Mouse (Mus musculus) lung, postnatal 0 days (tissue): Measurements from ENCODE around the gene Palld. TPM values are rescaled to one million over a fixed set of nuclear protein-coding genes. Genes with fewer than 3 reads are reported as not detected.
A peak's percentile ranks its signal among the peaks of the same experiment; 100 is the strongest.

ENCODE experiments used
- ATAC-seq: fragments of 200-750 bp; cut with Nextera tagmentation; 2 replicates; pipeline ENCODE4 v1.8.0; 2017; ENCODE audit warnings: moderate library complexity
- DNase-seq: peaks from one replicate; pipeline ENCODE4 v3.0.0-alpha.2; 2016; ENCODE audit warnings: low spot score
- H3K27ac ChIP-seq: fragments of 300-500 bp; sonication (generic); 2 replicates; pipeline ENCODE4 v1.5.1; 2014; ENCODE audit warnings: antibody characterized with exemption, mild to moderate bottlenecking, low read length, mixed read lengths
- H3K27me3 ChIP-seq: fragments of 300-500 bp; sonication (generic); replicated peaks from 2 replicates; pipeline ENCODE4 v1.6.1; 2014; ENCODE audit warnings: low read length, mixed read lengths; ENCODE audit not compliant: insufficient read depth
- H3K36me3 ChIP-seq: fragments of 300-500 bp; sonication (generic); 2 replicates; pipeline ENCODE4 v1.6.1; 2014; ENCODE audit warnings: low read length, mixed read lengths; ENCODE audit not compliant: insufficient read depth
- H3K4me1 ChIP-seq: fragments of 300-500 bp; sonication (generic); 2 replicates; pipeline ENCODE4 v1.6.1; 2014; ENCODE audit warnings: antibody characterized with exemption, low read depth, low read length, mixed read lengths; ENCODE audit not compliant: insufficient read depth
- H3K4me2 ChIP-seq: fragments of 300-500 bp; sonication (generic); replicated peaks from 2 replicates; pipeline ENCODE4 v1.6.1; 2014; ENCODE audit warnings: low read depth, mild to moderate bottlenecking, low read length, moderate library complexity, mixed read lengths
- H3K4me3 ChIP-seq: fragments of 300-500 bp; sonication (generic); 2 replicates; pipeline ENCODE4 v1.5.1; 2014; ENCODE audit warnings: low read depth, low read length
- H3K9ac ChIP-seq: fragments of 300-500 bp; sonication (generic); replicated peaks from 2 replicates; pipeline ENCODE4 v1.6.1; 2014; ENCODE audit warnings: low read depth, mild to moderate bottlenecking
- H3K9me3 ChIP-seq: fragments of 300-500 bp; sonication (generic); 2 replicates; pipeline ENCODE4 v1.6.1; 2016; ENCODE audit warnings: low read length, mixed read lengths
- CTCF ChIP-seq: IDR thresholded peaks from 2 replicates; pipeline ENCODE4 v1.5.1; 2016; ENCODE audit warnings: antibody characterized with exemption, mild to moderate bottlenecking
- EP300 ChIP-seq: IDR thresholded peaks from 2 replicates; pipeline ENCODE4 v1.6.1; 2016; ENCODE audit warnings: antibody characterized with exemption, mild to moderate bottlenecking, control low read depth
- WGBS: fragments of 180-500 bp; shearing (Covaris S2); extraction: QIAGEN DNeasy Blood & Tissue Kit; methylation state at CpG from one replicate; pipeline ENCODE4 v1.1.7; 2014; 5-methylcytosine and 5-hydroxymethylcytosine counted together
- polyA plus RNA-seq: library from polyadenylated mRNA; unstranded; fragments of >200 nt; fragmentation: Nextera tagmentation; extraction: Ambion mirVana; gene quantifications from 2 replicates; pipeline ENCODE4 v1.2.1, GENCODE M21; 2015

Palld gene
- polyA plus RNA-seq, 1 experiment from 2014 or later: 130 TPM

- no peak for TF ChIP-seq CTCF
- Histone ChIP-seq H3K4me2 (no peak overlapping the region), H3K36me3 (no peaks in the 10 kb centered on the region), H3K4me3 (no peak overlapping the region), H3K27ac (no peak overlapping the region), H3K4me1 (0 out of 2 replicates have a peak, but pooled peaks cover 4% of the 10 kb centered on the region), H3K9me3 (no peaks in the 10 kb centered on the region), H3K9ac (no peak overlapping the region), H3K27me3 (no peaks in the 10 kb centered on the region)
- peak; percentile 52 for DNase-seq
- ATAC-seq: peak; percentile 52
- 62% methylated on average over 5 of the region's 5 CpGs for WGBS
Observed at GRCm38 (mm10) chr8:61584714-61585383, 317.6 kb downstream of the Palld start.

GRCm38 (mm10) chr8:61582547-61582946 lies 319.9 kb downstream of the Palld start:
- TF ChIP-seq CTCF: no peak
- no peak for TF ChIP-seq EP300
- H3K4me3 ChIP-seq: no peak overlapping the region
- no peaks in the 10 kb centered on the region for H3K9me3 ChIP-seq
- 62% methylated on average over 8 of the region's 8 CpGs for WGBS
- H3K9ac ChIP-seq: no peak overlapping the region
- no peak for ATAC-seq
- H3K4me1 ChIP-seq: 0 out of 2 replicates have a peak, but pooled peaks cover 4% of the 10 kb centered on the region
- no peak overlapping the region for H3K4me2 ChIP-seq
- no peak overlapping the region for H3K27ac ChIP-seq
- no peak for DNase-seq
- no peaks in the 10 kb centered on the region for H3K27me3 ChIP-seq
- H3K36me3 ChIP-seq: no peaks in the 10 kb centered on the region

GRCm38 (mm10) chr8:61581259-61581658 lies 321.2 kb downstream of the Palld start:
- no peak for DNase-seq
- H3K27me3 ChIP-seq: no peaks in the 10 kb centered on the region
- TF ChIP-seq EP300 (no peak), CTCF (no peak)
- H3K36me3 ChIP-seq: no peaks in the 10 kb centered on the region
- no peaks in the 10 kb centered on the region for H3K9me3 ChIP-seq
- H3K4me2 ChIP-seq: no peak overlapping the region
- no peak for ATAC-seq
- 0 out of 2 replicates have a peak, but pooled peaks cover 4% of the 10 kb centered on the region for H3K4me1 ChIP-seq
- 86% methylated on average over 5 of the region's 5 CpGs for WGBS
- H3K27ac ChIP-seq: no peak overlapping the region
- H3K4me3 ChIP-seq: no peak overlapping the region
- H3K9ac ChIP-seq: no peak overlapping the region

- ATAC-seq (no peak), DNase-seq (no peak)
- TF ChIP-seq EP300 (no peak), CTCF (no peak)
- Histone ChIP-seq H3K4me3 (no peak overlapping the region), H3K4me1 (peaks cover 6% of the 10 kb centered on the region; the same call in 1 of the 2 replicates), H3K9ac (no peak overlapping the region), H3K4me2 (no peak overlapping the region), H3K27me3 (no peaks in the 10 kb centered on the region), H3K27ac (no peak overlapping the region), H3K9me3 (no peaks in the 10 kb centered on the region), H3K36me3 (no peaks in the 10 kb centered on the region)
- 72% methylated on average over 4 of the region's 4 CpGs for WGBS
Observed at GRCm38 (mm10) chr8:61579831-61580230, 322.7 kb downstream of the Palld start.

GRCm38 (mm10) chr8:61578754-61579153 lies 323.7 kb downstream of the Palld start:
- no peak for TF ChIP-seq EP300
- no peak for TF ChIP-seq CTCF
- Histone ChIP-seq H3K9me3 (no peaks in the 10 kb centered on the region), H3K4me3 (no peak overlapping the region), H3K27ac (no peak overlapping the region), H3K27me3 (no peaks in the 10 kb centered on the region), H3K4me1 (peaks cover 16% of the 10 kb centered on the region; the same call in 1 of the 2 replicates), H3K9ac (no peak overlapping the region), H3K4me2 (no peak overlapping the region), H3K36me3 (no peaks in the 10 kb centered on the region)
- no peak for DNase-seq
- 72% methylated on average over 6 of the region's 6 CpGs for WGBS
- ATAC-seq: no peak

GRCm38 (mm10) chr8:61575096-61575653 lies 327.3 kb downstream of the Palld start:
- H3K4me2 ChIP-seq: no peak overlapping the region
- no peaks in the 10 kb centered on the region for H3K9me3 ChIP-seq
- 38% methylated on average over 4 of the region's 4 CpGs for WGBS
- DNase-seq (peak; percentile 44), ATAC-seq (no peak)
- TF ChIP-seq CTCF (no peak), EP300 (no peak; the same call in 1 of the 2 replicates)
- H3K27ac ChIP-seq: peak overlapping the region; percentile 47; the same call in 1 of the 2 replicates
- no peak overlapping the region for H3K9ac ChIP-seq
- H3K27me3 ChIP-seq: no peaks in the 10 kb centered on the region
- no peak overlapping the region for H3K4me3 ChIP-seq
- peaks cover 17% of the 10 kb centered on the region; the same call in 1 of the 2 replicates for H3K4me1 ChIP-seq
- no peaks in the 10 kb centered on the region for H3K36me3 ChIP-seq
